Mouse (Mus musculus) bone marrow, adult 2 months (tissue): ENCODE measurements around the gene Gpank1.

Experiments
- CTCF ChIP-seq: fragments of 200-500 bp; IDR thresholded peaks from 2 replicates; pipeline ENCODE4 v1.5.1; 2011; ENCODE audit warnings: low read length, control low read depth; ENCODE audit not compliant: control insufficient read depth, insufficient read depth
- POLR2A ChIP-seq: fragments of 200-500 bp; IDR thresholded peaks from 2 replicates; pipeline ENCODE4 v1.6.1; 2011; ENCODE audit warnings: low read depth, mild to moderate bottlenecking, control low read depth, low read length, borderline replicate concordance; ENCODE audit not compliant: control insufficient read depth

DNA sequence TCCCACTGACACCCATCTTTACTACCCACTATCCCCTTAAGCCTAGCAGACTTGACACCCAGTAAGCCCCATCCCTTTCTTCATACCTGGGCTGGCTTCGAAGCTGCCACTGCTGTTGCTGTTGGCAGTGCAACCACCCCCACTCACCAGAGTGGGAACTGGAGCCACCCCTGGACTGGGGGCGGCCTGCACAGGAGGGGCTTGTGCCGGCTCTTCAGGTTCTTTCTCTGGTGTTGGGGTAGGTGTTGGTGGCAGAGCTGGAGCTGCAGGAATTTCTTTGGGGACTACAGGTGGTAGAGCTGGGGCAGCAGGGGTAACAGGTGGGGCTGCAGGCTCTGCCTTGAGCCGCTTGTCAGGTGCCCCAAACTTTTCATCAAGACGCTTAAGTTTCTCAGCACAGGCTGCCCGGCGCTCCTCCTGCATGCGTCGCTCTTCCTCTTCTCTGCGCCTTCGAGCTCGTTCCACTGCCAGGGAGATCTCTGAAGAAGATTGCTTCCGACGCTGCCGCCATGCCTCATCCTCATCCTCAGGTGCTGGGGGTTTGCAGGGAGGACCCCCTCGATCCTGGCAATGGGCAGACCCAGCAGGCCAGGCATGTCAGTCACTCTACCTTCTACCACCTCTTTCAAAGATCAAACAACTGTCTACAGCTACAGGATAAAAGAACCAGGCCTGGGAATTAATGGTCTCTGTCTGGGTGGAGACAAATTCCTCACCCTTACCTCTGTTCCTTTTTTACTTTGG, 37.8 kb downstream of the Gpank1 start:
- TF ChIP-seq CTCF: no peak
- TF ChIP-seq POLR2A: no peak
